Mouse (Mus musculus): ENCODE measurements at regions not wholly inside any gene's neighbourhood (a gene's known extent, or its start where the extent isn't known, plus 50 kb on each side); places are given as distances from the start of the nearest gene placed in this dataset.
"Not testable (repeated sequence)": the region's sequence is repeated elsewhere in the genome, so short reads cannot be mapped to it uniquely, and the experiment has no call there.

DNA sequence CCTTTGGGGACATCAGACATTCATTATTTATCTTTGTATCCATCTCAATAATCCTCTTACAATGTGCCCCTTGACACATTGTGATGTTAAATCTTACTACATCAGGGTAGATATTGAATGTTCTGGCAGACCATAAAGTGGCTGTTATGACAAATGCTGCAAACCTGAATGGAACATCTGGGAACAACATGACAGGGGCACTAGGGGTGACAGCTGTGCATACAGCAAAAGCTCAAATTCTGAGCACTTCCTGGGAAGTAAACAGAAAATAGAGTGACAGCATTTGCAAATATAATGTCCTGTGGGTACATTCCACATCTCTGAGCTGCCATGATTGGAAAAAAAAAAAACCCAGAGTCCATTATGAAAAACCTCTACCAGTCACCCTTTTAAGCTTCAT lies 1162.6 kb upstream of the Sel1l start:
- no peak for DNase-seq (ENCODE audit: low read depth, low spot score)
- no peaks in the 10 kb centered on the region for H3K36me3 ChIP-seq (ENCODE audit: control insufficient read depth, insufficient read depth, low read length, poor library complexity, severe bottlenecking)
- no peaks in the 10 kb centered on the region for H3K27me3 ChIP-seq (ENCODE audit: control insufficient read depth, insufficient read depth, low read length, poor library complexity, severe bottlenecking)

DNA sequence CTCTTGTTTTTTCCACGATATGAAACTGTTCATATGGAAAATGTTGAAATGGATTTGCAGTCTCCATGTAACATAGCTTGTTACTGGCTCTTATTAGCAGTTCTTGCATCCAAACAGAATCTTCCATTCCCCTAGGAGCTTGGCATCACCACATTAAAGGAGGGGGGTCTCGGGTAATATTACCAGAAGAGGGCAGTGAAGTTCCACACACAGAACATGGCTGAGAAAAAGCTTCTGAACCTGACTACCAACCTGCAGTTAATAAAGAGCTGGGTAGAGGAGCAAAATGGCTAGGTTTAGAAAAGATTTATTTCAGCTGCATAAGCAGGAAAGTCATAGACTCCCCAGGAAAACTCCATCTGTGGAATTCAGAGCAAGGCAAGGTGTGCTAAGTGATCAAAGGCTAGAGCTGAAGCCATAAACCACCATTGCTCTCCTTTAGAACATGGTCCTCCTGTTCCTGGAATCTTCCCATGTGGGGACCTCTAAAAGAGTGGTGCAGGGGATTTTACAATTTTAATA lies 1157.9 kb upstream of the Sel1l start:
- Histone ChIP-seq H3K36me3 (ENCODE audit: control insufficient read depth, insufficient read depth, low read length, poor library complexity, severe bottlenecking) (no peaks in the 10 kb centered on the region), H3K27me3 (ENCODE audit: control insufficient read depth, insufficient read depth, low read length, poor library complexity, severe bottlenecking) (no peaks in the 10 kb centered on the region)
- peak; percentile 7 for DNase-seq (ENCODE audit: low read depth, low spot score)

DNA sequence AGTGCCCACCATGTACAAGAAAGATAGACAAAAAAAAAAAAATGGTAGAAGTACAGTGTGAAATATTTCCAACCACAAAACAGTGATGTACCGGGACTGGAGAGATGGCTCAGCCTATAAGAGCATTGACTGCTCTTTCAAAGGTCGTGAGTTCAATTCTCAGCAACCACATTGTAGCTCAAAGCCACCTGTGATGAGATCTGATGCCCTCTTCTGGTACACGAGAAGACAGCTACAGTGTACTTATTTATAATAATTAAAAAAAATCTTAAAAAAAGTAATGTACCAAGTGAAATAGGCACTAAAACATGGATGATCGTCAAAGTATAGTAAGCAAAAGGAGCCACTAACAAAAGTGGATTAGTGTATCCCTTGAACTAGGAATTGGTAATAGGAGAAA lies 1154.2 kb upstream of the Sel1l start:
- DNase-seq (ENCODE audit: low read depth, low spot score): peak; percentile 5
- H3K27me3 ChIP-seq (ENCODE audit: control insufficient read depth, insufficient read depth, low read length, poor library complexity, severe bottlenecking): no peaks in the 10 kb centered on the region
- H3K36me3 ChIP-seq (ENCODE audit: control insufficient read depth, insufficient read depth, low read length, poor library complexity, severe bottlenecking): no peaks in the 10 kb centered on the region

DNA sequence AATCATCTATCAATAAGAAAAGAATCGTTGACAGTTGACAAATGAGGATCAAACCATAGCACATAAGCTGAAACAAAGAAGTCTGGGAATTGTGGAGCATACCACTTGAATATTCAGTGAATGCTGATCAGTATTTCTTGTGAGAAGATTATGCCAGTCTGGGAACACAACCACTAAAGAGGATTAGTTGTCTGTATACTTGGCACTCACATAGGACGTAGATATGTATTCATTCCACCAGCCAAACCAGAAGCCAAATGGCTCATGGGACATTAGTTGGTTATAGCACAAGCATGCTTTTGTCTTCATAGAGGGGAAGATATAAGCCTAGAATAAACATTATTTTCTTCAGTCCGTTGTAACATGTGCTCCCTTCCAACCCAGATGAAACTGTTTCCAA lies 1126.7 kb upstream of the Sel1l start:
- Histone ChIP-seq H3K27me3 (ENCODE audit: control insufficient read depth, insufficient read depth, low read length, poor library complexity, severe bottlenecking) (no peaks in the 10 kb centered on the region), H3K36me3 (ENCODE audit: control insufficient read depth, insufficient read depth, low read length, poor library complexity, severe bottlenecking) (no peaks in the 10 kb centered on the region)
- no peak for DNase-seq (ENCODE audit: low read depth, low spot score)

DNA sequence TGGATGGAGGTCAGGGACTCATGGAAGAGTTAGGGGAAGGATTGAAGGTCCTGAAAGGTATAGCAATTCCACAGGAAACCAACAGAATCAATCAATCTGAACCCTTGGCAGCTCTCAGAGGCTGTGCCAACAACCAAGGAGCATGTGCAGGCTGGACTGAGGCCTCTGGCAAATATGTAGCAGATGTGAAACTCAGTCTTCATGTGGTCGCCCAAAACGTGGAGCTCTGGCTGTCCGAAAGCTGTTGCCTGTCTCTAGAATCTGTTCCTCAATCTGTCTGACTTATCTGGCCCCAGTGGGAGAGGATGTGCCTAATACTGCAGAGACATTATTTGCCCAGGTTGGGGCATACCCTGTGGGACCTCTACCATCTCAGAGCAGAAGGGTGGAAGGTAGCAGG lies 1095.4 kb upstream of the Sel1l start:
- Histone ChIP-seq H3K36me3 (ENCODE audit: control insufficient read depth, insufficient read depth, low read length, poor library complexity, severe bottlenecking) (no peaks in the 10 kb centered on the region), H3K27me3 (ENCODE audit: control insufficient read depth, insufficient read depth, low read length, poor library complexity, severe bottlenecking) (no peaks in the 10 kb centered on the region)
- DNase-seq (ENCODE audit: low read depth, low spot score): peak; percentile 5

DNA sequence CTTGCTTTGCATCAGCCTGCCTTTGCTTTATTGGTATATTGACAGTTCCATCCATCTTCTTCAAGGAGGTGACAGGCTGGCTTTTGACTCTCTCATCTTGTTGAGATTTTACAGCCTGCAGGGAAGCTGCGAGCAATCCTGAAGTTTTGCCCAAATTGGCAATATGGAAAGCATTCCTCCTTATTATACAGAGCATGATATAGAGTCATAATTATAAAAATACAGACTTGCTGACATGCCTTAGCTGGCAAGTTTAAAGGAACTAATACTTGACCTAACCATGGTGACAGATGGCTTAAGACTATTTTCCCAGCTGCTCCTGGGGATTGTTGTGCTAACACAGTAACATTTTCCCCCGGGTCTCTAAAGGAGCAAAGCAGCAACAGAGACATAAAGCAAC lies 1078.6 kb upstream of the Sel1l start:
- Histone ChIP-seq H3K36me3 (ENCODE audit: control insufficient read depth, insufficient read depth, low read length, poor library complexity, severe bottlenecking) (no peaks in the 10 kb centered on the region), H3K27me3 (ENCODE audit: control insufficient read depth, insufficient read depth, low read length, poor library complexity, severe bottlenecking) (no peaks in the 10 kb centered on the region)
- DNase-seq (ENCODE audit: low read depth, low spot score): no peak

DNA sequence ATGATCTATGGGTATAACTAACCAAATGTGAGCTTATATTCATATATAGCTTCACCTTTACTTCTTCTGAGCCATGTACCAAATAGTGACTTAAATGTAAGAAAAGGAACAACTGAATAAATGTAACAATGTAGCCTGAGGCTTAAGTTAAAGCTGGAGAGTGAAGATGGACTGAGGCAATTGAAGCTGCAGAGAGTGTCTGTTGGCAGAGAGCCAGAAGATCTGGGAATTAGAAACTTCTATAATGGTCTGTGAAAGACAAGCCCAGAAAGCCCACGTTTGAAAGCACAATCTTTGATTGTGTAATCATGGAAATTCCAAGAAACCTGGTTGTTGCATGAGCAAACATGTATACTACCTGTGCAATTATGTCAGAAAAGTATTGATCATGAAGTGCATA lies 1078.0 kb upstream of the Sel1l start:
- no peak for DNase-seq (ENCODE audit: low read depth, low spot score)
- Histone ChIP-seq H3K36me3 (ENCODE audit: control insufficient read depth, insufficient read depth, low read length, poor library complexity, severe bottlenecking) (no peaks in the 10 kb centered on the region), H3K27me3 (ENCODE audit: control insufficient read depth, insufficient read depth, low read length, poor library complexity, severe bottlenecking) (no peaks in the 10 kb centered on the region)

DNA sequence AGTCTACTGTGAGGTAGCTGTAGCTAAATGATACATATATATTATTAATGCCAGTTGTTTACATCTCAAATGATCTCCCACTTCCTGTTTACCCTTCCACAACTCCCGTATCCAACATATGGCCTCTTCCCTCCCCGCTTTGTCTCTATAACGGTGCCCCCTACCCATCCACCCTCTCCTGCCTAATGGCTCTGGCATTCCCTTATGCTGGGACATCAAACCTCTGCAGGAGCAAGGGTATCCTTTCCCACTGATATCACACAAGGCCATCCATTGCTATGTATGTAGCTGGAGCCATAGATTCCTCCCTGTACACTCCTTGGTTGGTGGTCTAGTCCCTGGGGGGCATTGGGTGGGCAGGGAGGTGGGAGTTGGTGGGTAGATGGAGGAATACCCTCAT lies 1071.0 kb upstream of the Sel1l start:
- Histone ChIP-seq H3K36me3 (ENCODE audit: control insufficient read depth, insufficient read depth, low read length, poor library complexity, severe bottlenecking) (no peaks in the 10 kb centered on the region), H3K27me3 (ENCODE audit: control insufficient read depth, insufficient read depth, low read length, poor library complexity, severe bottlenecking) (no peaks in the 10 kb centered on the region)
- DNase-seq (ENCODE audit: low read depth, low spot score): no peak

DNA sequence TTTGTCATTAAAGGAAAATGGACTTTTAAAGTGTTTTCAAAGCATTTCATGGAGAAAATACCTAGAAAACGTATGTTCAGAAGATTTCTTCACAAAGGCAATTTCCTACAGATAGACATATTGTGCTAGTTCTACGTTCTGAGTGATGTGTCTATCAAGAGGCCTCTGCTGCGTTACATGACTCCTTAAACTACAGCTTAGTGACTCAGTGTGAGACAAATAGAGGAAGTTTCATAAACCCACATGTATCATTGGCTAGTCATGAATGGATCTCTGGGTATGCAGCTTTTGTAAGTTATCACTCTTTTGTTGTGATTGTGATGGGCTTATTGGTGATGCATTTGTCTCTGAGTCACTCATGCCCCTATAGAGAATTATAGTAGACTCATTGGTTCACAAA lies 1067.3 kb upstream of the Sel1l start:
- H3K27me3 ChIP-seq (ENCODE audit: control insufficient read depth, insufficient read depth, low read length, poor library complexity, severe bottlenecking): no peaks in the 10 kb centered on the region
- H3K36me3 ChIP-seq (ENCODE audit: control insufficient read depth, insufficient read depth, low read length, poor library complexity, severe bottlenecking): no peaks in the 10 kb centered on the region
- no peak for DNase-seq (ENCODE audit: low read depth, low spot score)

DNA sequence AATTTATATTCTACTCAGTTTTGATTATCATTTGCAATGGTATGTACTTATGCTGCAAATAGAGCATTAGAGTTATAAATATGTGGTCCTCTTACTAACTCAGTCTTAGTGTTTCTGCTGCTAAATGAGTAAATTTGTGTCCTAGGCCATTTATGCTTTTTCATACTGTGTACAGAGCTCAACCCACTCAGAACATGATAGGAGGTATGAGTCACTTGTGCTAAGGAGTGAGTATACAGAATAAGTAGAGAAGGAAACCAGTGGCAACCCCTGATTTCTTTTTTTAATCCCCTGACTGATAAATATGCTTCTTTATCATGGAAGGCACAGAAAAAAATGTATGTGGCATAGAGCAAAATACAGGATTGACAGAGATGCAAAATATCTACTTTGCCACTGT lies 1066.8 kb upstream of the Sel1l start:
- Histone ChIP-seq H3K27me3 (ENCODE audit: control insufficient read depth, insufficient read depth, low read length, poor library complexity, severe bottlenecking) (no peaks in the 10 kb centered on the region), H3K36me3 (ENCODE audit: control insufficient read depth, insufficient read depth, low read length, poor library complexity, severe bottlenecking) (no peaks in the 10 kb centered on the region)
- DNase-seq (ENCODE audit: low read depth, low spot score): no peak

DNA sequence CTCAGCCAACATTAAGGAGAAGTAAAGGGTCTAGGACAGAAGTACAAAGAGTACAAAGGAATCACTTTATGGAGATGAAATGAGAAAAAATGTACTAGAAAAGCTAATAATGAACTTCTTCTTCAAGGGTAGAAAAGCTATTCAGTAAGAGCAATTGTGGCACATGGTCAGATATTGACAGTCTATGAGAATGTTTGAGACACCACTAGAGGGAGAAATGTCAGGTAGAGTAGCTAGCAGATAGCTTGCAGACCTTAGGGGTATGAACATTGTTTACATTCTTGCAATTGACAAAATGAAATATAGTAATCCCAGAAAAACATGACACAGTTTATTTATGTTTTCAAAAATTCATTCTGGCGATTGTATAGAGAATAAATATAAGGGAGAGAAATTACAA lies 1066.2 kb upstream of the Sel1l start:
- H3K27me3 ChIP-seq (ENCODE audit: control insufficient read depth, insufficient read depth, low read length, poor library complexity, severe bottlenecking): no peaks in the 10 kb centered on the region
- no peaks in the 10 kb centered on the region for H3K36me3 ChIP-seq (ENCODE audit: control insufficient read depth, insufficient read depth, low read length, poor library complexity, severe bottlenecking)
- no peak for DNase-seq (ENCODE audit: low read depth, low spot score)

DNA sequence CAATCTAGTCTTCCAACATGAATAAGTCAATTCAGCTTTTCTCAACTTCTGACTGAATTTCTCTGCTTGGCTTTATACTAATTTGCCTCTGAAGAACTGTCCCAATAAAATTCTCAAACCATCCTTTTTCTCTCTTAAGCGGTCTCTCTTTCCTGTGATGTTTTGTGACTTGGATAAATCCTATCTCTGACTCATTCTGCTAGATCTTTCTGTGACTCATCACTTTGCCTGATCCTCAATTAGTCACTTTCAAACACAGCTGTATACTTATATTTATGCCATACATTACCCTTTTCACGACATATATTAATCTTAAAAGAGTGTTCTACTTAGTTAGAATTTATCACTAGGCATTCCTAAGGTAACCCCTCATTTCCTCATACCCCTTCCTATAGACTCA lies 1055.4 kb upstream of the Sel1l start:
- H3K27me3 ChIP-seq (ENCODE audit: control insufficient read depth, insufficient read depth, low read length, poor library complexity, severe bottlenecking): no peaks in the 10 kb centered on the region
- no peaks in the 10 kb centered on the region for H3K36me3 ChIP-seq (ENCODE audit: control insufficient read depth, insufficient read depth, low read length, poor library complexity, severe bottlenecking)

DNA sequence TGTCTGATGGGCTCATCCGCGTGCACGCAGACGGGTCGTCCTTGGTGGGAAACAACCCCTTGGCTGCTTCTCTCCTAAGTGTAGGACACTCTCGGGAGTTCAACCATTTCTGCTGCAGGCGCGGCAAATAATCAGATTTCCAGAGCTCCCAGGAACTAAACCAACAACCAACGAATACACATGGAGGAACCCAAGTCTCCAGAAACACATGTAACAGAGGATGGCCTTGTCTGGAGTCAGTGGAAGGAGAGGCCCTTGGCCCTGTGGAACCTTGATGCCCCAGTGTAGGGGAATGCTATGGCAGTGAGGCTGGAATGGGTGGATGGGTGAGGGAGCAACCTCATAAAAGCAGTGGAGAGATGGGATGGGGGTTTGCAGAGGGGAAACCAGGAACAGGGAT lies 1043.4 kb upstream of the Sel1l start:
- DNase-seq (ENCODE audit: low read depth, low spot score): no peak
- no peaks in the 10 kb centered on the region for H3K27me3 ChIP-seq (ENCODE audit: control insufficient read depth, insufficient read depth, low read length, poor library complexity, severe bottlenecking)
- H3K36me3 ChIP-seq (ENCODE audit: control insufficient read depth, insufficient read depth, low read length, poor library complexity, severe bottlenecking): no peaks in the 10 kb centered on the region

More for the DNA sequence above, 1055.4 kb upstream of the Sel1l start:
- no peak for DNase-seq (ENCODE audit: low read depth, low spot score)

DNA sequence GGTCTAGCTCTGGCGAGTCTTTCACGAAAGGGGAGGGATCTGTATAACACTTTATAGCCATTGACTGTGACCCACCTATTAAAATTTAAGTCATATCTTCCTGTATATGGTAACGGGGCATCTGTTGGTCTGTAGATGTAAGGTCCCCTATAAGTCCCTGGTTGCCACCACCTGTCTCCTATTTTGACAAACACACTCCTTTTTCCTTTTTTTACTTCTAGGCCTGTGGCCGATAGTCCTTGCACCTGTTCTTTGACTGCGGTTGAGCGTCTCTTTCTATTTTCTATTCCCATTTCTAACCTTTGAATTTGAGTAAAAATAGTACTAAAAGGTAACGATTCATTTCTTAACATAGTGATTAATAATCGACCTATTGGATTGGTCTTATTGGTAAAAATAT lies 1042.7 kb upstream of the Sel1l start:
- not testable (repeated sequence) for H3K27me3 ChIP-seq (ENCODE audit: control insufficient read depth, insufficient read depth, low read length, poor library complexity, severe bottlenecking); H3K36me3 ChIP-seq (ENCODE audit: control insufficient read depth, insufficient read depth, low read length, poor library complexity, severe bottlenecking); DNase-seq (ENCODE audit: low read depth, low spot score)

DNA sequence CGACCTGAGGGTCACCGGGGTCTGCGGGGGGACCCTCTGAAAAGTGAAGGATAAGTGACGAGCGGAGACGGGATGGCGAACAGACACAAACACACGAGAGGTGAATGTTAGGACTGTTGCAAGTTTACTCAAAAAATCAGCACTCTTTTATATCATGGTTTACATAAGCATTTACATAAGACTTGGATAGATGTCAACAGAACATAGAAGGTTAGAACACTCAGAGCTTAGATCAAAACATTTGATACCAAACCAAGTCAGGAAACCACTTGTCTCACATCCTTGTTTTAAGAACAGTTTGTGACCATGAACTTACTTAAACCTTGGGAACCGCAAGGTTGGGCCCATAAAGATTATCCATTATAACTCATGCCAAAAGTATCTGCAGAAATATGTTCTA lies 1042.2 kb upstream of the Sel1l start:
- not testable (repeated sequence) for H3K27me3 ChIP-seq (ENCODE audit: control insufficient read depth, insufficient read depth, low read length, poor library complexity, severe bottlenecking); H3K36me3 ChIP-seq (ENCODE audit: control insufficient read depth, insufficient read depth, low read length, poor library complexity, severe bottlenecking); DNase-seq (ENCODE audit: low read depth, low spot score)

DNA sequence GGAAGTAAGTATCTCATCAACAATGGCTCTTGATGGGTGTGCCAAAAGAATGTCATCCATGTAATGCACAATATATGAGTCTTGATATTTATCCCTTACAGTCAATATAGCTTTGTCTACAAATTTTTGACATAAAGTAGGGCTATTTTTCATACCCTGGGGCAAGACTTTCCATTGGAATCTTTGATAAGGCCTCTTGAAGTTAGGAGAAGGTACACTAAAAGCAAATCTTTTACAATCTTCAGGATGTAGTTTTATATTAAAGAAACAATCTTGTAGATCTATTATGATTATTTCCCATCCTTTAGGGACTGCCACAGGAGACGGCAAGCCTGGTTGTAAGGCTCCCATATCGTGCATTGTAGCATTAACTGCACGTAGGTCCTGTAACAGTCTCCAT lies 1038.8 kb upstream of the Sel1l start:
- no peaks in the 10 kb centered on the region for H3K27me3 ChIP-seq (ENCODE audit: control insufficient read depth, insufficient read depth, low read length, poor library complexity, severe bottlenecking)
- DNase-seq (ENCODE audit: low read depth, low spot score): no peak
- H3K36me3 ChIP-seq (ENCODE audit: control insufficient read depth, insufficient read depth, low read length, poor library complexity, severe bottlenecking): no peaks in the 10 kb centered on the region
